Mouse (Mus musculus) liver, postnatal 0 days (tissue): ENCODE results near the gene Gm9747.

Experiments
- CTCF ChIP-seq: sonication (generic); IDR thresholded peaks from 2 replicates; pipeline ENCODE4 v1.5.1; 2016; ENCODE audit warnings: antibody characterized with exemption, low read depth
- EP300 ChIP-seq: IDR thresholded peaks from 2 replicates; pipeline ENCODE4 v1.6.1; 2016; ENCODE audit warnings: antibody characterized with exemption, low read depth, mild to moderate bottlenecking

- TF ChIP-seq CTCF: no peak
- no peak for TF ChIP-seq EP300
Measured at GRCm38 (mm10) chr1:82267547-82267946, 34.6 kb downstream of the Gm9747 start.
